Mouse (Mus musculus) lung, adult 2 months (tissue): ENCODE data around the gene Wdr62.

Experiments
- CTCF ChIP-seq: fragments of 200-500 bp; IDR thresholded peaks from 2 replicates; pipeline ENCODE4 v1.5.1; 2011; ENCODE audit warnings: mild to moderate bottlenecking, low read length, control low read depth; ENCODE audit not compliant: insufficient read depth
- POLR2A ChIP-seq: fragments of 200-500 bp; IDR thresholded peaks from 2 replicates; pipeline ENCODE4 v1.6.1; 2011; ENCODE audit warnings: low read depth, mild to moderate bottlenecking, control low read depth, low read length, borderline replicate concordance; ENCODE audit errors: extremely low read depth

DNA sequence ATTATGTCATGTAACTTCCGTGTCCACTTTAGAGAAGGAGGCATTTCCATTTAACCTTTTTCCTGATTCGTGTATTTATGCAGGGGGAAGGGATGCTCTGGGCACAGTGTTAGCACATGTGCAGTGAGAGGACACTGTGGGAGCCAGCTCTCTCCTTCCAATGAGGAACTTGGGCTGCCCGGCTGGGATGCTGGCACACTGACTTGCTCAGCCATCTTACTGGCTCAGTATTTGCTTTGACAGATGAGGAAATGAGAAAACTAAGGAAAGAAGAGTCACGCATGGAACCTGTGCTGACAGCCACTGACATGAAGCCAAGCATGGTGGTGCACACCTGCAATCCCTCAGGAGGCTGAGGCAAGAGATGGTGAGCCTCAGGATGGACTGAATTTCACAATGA lies 10.6 kb downstream of the Wdr62 start:
- TF ChIP-seq CTCF (no peak), POLR2A (no peak)
